Mouse (Mus musculus): ENCODE results near the gene P4ha2. TPM values are rescaled to one million over a fixed set of nuclear protein-coding genes. Genes with fewer than 3 reads are reported as not detected.
A peak's percentile ranks its signal among the peaks of the same experiment; 100 is the strongest.

Gene P4ha2
- total and polyA plus RNA-seq, 2 experiments from 2014 or later, result 8.6 to 8.9 TPM

DNA sequence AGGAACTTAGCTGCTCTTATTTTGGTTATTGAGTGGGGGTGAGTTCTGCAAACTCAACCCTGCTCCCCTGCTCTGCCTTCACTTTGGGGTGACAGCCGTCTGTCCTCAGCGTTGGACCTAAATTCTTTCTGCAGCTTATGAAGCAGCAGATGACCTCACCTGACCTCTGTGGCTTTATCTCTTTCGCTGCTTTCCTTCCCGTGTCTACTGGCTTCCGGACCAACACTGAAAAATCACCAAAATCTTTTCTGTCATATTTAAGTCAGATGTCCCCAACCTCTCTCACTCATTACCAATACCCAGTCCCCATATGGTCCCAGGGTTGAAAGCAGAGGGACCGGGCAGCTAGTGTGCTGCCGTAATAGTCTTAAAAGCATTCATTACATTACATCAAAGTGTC, 7.7 kb upstream of the P4ha2 start:
- WGBS, result 59% methylated on average over 7 of the region's 7 CpGs

DNA sequence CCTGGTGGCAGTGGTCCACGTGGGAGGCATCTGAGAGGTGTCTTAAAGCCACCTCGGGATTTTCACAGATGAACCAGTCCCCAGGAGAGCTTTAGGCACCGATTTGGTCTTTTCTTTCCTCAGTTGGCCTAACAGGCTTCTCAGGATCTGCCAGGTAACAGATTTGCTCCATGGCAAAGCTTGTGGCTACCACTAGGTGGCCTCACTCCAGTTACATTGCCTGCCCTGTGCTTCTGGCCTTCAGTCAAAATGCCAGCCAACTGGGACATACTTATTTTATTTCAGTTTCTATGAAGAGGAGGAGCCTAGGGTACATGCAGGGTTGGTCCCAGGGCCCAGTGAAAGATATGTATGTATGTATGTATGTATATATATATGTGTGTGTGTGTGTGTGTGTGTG, 6.9 kb upstream of the P4ha2 start:
- no peak overlapping the region for H3K9ac ChIP-seq (replicated peaks; ENCODE audit: low read length, poor library complexity, severe bottlenecking)
- H3K36me3 ChIP-seq (ENCODE audit: insufficient read depth, low read length), result no peaks in the 10 kb centered on the region
- WGBS, result 2% methylated on average over 3 of the region's 3 CpGs
- no peaks in the 10 kb centered on the region for H3K27me3 ChIP-seq (ENCODE audit: insufficient read depth, low read length)
- no peaks in the 10 kb centered on the region for H3K9me3 ChIP-seq (ENCODE audit: low read length)
- peak; percentile 77 for TF ChIP-seq CTCF (IDR thresholded peaks at IDR 0.05)
- ATAC-seq (ENCODE audit: low FRiP score) (no peak), DNase-seq (ENCODE audit: low spot score) (peak; percentile 59)
- H3K4me3 ChIP-seq (ENCODE audit: low read depth, low read length), result no peak overlapping the region
- H3K27ac ChIP-seq (ENCODE audit: low read depth, low read length), result no peak overlapping the region
- H3K4me1 ChIP-seq (ENCODE audit: insufficient read depth, low read length), result no peaks in the 10 kb centered on the region
- H3K4me2 ChIP-seq (ENCODE audit: low read depth, low read length, poor library complexity, severe bottlenecking), result no peak overlapping the region

More for the DNA sequence above, 7.7 kb upstream of the P4ha2 start:
- Histone ChIP-seq H3K9me3 (ENCODE audit: low read length) (no peaks in the 10 kb centered on the region), H3K4me2 (ENCODE audit: low read depth, low read length, poor library complexity, severe bottlenecking) (no peak overlapping the region), H3K36me3 (ENCODE audit: insufficient read depth, low read length) (no peaks in the 10 kb centered on the region), H3K27ac (ENCODE audit: low read depth, low read length) (no peak overlapping the region), H3K27me3 (ENCODE audit: insufficient read depth, low read length) (no peaks in the 10 kb centered on the region), H3K9ac (replicated peaks; ENCODE audit: low read length, poor library complexity, severe bottlenecking) (no peak overlapping the region), H3K4me1 (ENCODE audit: insufficient read depth, low read length) (no peaks in the 10 kb centered on the region), H3K4me3 (ENCODE audit: low read depth, low read length) (no peak overlapping the region)
- DNase-seq (ENCODE audit: low spot score) (no peak), ATAC-seq (ENCODE audit: low FRiP score) (no peak)
- TF ChIP-seq CTCF (IDR thresholded peaks at IDR 0.05), result no peak

DNA sequence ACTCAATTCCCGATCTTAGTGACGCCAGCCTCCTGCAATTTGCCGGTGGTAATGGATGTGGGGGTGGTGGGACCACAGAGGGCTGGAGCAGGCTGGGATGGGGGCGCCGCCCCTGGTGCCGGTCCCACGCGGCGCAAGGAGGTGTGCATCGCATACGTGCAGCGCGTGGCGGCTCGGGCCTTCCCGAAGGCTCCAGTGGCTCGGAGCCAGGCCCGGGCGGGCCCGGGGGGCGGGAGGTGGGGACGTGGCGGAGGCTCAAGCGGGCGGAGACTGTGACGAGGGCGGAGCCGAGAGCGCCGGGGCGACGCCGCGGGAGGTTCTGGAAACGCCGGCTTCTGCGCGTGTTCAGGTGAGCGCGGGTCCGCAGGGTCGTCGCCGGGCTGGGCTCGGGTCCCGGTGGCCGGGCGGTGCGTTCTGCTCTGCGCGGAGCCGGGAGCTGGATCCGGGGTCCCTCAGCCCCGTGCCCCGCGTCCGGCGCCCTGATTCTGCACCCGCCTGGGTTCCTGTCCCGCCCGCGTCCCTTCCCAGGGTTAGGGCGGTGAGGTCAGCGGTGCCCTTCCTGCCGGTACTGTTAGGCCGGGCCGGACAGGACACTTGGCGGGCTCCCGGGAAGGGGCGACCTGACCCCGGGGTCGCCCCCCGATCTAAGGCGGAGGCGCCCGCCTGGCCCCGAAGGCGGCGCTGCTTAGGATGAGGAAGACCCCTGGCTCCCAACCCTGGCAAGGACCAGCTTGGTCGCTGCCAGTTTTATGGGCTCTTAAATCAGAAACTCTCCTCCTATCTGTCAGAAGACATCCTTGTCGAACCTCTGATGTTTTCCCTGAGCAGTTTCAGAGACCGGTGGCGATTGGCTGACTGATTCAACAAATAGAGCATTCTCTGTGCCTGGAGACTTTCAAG, 1.0 kb downstream of the P4ha2 start:
- Histone ChIP-seq H3K27me3 (ENCODE audit: insufficient read depth, low read length) (no peaks in the 10 kb centered on the region), H3K9ac (replicated peaks; ENCODE audit: low read length, poor library complexity, severe bottlenecking) (peak overlapping the region; percentile 81), H3K4me3 (ENCODE audit: low read depth, low read length) (peak overlapping the region; percentile 57), H3K27ac (ENCODE audit: low read depth, low read length) (peak overlapping the region; percentile 34), H3K9me3 (ENCODE audit: low read length) (no peaks in the 10 kb centered on the region), H3K4me1 (ENCODE audit: insufficient read depth, low read length) (peaks cover 5% of the 10 kb centered on the region; the same call in 1 of the 2 replicates), H3K4me2 (ENCODE audit: low read depth, low read length, poor library complexity, severe bottlenecking) (peak overlapping the region; percentile 100), H3K36me3 (ENCODE audit: insufficient read depth, low read length) (no peaks in the 10 kb centered on the region)
- peak; percentile 55 for DNase-seq (ENCODE audit: low spot score)
- peak; percentile 76 for ATAC-seq (ENCODE audit: low FRiP score)
- WGBS, result under 1% methylated on average over 66 of the region's 83 CpGs
- TF ChIP-seq CTCF (IDR thresholded peaks at IDR 0.05), result no peak; the same call in 1 of the 2 replicates

DNA sequence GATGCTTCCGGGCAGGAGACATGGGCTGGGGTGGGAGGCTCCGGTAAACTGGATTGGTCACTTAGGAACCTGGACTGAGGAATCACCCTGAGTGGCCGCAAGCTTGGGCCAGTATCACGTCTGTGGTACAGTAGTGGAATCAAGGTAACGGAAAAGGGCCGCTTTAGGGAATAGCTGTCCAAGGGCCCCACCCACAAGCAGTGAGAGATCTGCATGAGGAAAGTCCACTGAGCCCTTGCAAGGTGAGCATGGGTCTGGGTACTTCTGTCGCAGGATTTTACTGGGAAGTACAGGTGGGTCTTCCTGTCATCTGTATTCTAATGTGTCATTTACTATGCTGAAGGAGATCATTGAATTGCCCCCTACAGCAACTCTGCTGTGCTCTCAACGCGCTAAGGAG, 1.8 kb downstream of the P4ha2 start:
- no peaks in the 10 kb centered on the region for H3K9me3 ChIP-seq (ENCODE audit: low read length)
- peaks cover 5% of the 10 kb centered on the region; the same call in 1 of the 2 replicates for H3K4me1 ChIP-seq (ENCODE audit: insufficient read depth, low read length)
- peak overlapping the region; percentile 100 for H3K4me2 ChIP-seq (ENCODE audit: low read depth, low read length, poor library complexity, severe bottlenecking)
- H3K27me3 ChIP-seq (ENCODE audit: insufficient read depth, low read length), result no peaks in the 10 kb centered on the region
- no peak for TF ChIP-seq CTCF (IDR thresholded peaks at IDR 0.05)
- no peak overlapping the region for H3K27ac ChIP-seq (ENCODE audit: low read depth, low read length)
- H3K36me3 ChIP-seq (ENCODE audit: insufficient read depth, low read length), result no peaks in the 10 kb centered on the region
- 81% methylated on average over 9 of the region's 9 CpGs for WGBS
- peak overlapping the region; percentile 81; the same call in 1 of the 2 replicates for H3K9ac ChIP-seq (replicated peaks; ENCODE audit: low read length, poor library complexity, severe bottlenecking)
- no peak for DNase-seq (ENCODE audit: low spot score)
- H3K4me3 ChIP-seq (ENCODE audit: low read depth, low read length), result peak overlapping the region; percentile 57; the same call in 1 of the 2 replicates
- ATAC-seq (ENCODE audit: low FRiP score), result no peak

DNA sequence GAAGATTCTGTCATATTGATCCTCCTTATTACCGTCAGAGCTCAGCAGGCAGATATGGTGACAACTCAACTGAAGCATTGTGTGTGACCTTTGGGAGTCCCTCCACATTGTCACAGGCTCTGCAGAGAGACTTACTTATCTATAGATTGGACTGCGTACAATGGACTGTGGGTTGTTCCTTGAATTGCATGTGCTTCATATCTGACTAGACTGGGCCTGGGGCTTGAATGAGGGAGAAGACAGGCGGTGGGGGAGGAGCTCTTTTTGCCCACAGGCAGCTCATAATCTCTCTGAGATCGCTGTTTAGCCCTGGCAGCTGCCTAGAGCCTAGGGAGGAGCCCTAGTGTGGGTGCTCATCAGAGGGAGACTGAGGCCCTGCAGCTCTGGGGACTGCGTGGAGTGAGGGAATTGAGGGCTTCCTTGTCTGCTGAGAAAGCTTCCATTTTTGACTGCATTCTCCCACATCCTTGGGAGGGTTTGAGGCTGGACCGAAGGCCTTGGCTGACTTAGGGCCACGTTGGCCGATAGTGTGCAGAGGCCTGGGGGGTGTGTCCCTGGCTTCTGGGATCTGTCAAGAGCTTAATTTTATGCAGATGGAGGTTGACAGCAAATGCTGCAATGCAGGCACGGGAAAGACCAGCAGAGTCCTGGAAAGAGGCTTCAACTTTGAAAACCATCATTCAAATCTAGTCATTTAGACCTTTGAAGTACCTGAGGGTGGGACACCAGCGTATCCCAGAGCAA, 3.0 kb downstream of the P4ha2 start:
- H3K4me2 ChIP-seq (ENCODE audit: low read depth, low read length, poor library complexity, severe bottlenecking), result no peak overlapping the region
- H3K4me3 ChIP-seq (ENCODE audit: low read depth, low read length), result no peak overlapping the region
- ATAC-seq (ENCODE audit: low FRiP score), result no peak
- H3K9me3 ChIP-seq (ENCODE audit: low read length), result no peaks in the 10 kb centered on the region
- peaks cover 5% of the 10 kb centered on the region; the same call in 1 of the 2 replicates for H3K4me1 ChIP-seq (ENCODE audit: insufficient read depth, low read length)
- no peak for TF ChIP-seq CTCF (IDR thresholded peaks at IDR 0.05)
- no peak for DNase-seq (ENCODE audit: low spot score)
- H3K9ac ChIP-seq (replicated peaks; ENCODE audit: low read length, poor library complexity, severe bottlenecking), result no peak overlapping the region
- H3K27me3 ChIP-seq (ENCODE audit: insufficient read depth, low read length), result no peaks in the 10 kb centered on the region
- no peaks in the 10 kb centered on the region for H3K36me3 ChIP-seq (ENCODE audit: insufficient read depth, low read length)
- WGBS, result 75% methylated on average over 10 of the region's 10 CpGs
- no peak overlapping the region for H3K27ac ChIP-seq (ENCODE audit: low read depth, low read length)

Data from midbrain, postnatal 0 days (tissue).